Mouse (Mus musculus) stomach, postnatal 0 days (tissue): ENCODE results near the gene Pmm1. TPM values are rescaled to one million over a fixed set of nuclear protein-coding genes. Genes with fewer than 3 reads are reported as not detected.

Experiments
- ATAC-seq: fragments of 200-750 bp; cut with Nextera tagmentation; 2 replicates; pipeline ENCODE4 v1.8.0; 2017; ENCODE audit not compliant: low FRiP score, low TSS enrichment
- DNase-seq: peaks from one replicate; pipeline ENCODE4 v3.0.0-alpha.2; 2016; ENCODE audit warnings: low spot score
- H3K27ac ChIP-seq: fragments of 300-500 bp; sonication (generic); replicated peaks from 2 replicates; pipeline ENCODE4 v1.5.1; 2014; ENCODE audit warnings: mild to moderate bottlenecking, control low read depth
- H3K27me3 ChIP-seq: fragments of 300-500 bp; sonication (generic); 2 replicates; pipeline ENCODE4 v1.6.1; 2014; ENCODE audit warnings: low read length; ENCODE audit not compliant: control insufficient read depth, insufficient read depth
- H3K36me3 ChIP-seq: fragments of 300-500 bp; sonication (generic); 2 replicates; pipeline ENCODE4 v1.6.1; 2014; ENCODE audit warnings: low read length, mixed read lengths; ENCODE audit not compliant: control insufficient read depth, insufficient read depth
- H3K4me1 ChIP-seq: fragments of 300-500 bp; sonication (generic); replicated peaks from 2 replicates; pipeline ENCODE4 v1.6.1; 2014; ENCODE audit warnings: antibody characterized with exemption; ENCODE audit not compliant: control insufficient read depth, insufficient read depth
- H3K4me2 ChIP-seq: fragments of 300-500 bp; sonication (generic); replicated peaks from 2 replicates; pipeline ENCODE4 v1.6.1; 2014; ENCODE audit warnings: low read depth, mild to moderate bottlenecking, control low read depth, moderate library complexity
- H3K4me3 ChIP-seq: fragments of 300-500 bp; sonication (generic); 2 replicates; pipeline ENCODE4 v1.5.1; 2014; ENCODE audit warnings: low read depth, low read length, control low read depth
- H3K9ac ChIP-seq: fragments of 300-500 bp; sonication (generic); 2 replicates; pipeline ENCODE4 v1.6.1; 2014; ENCODE audit warnings: mild to moderate bottlenecking, low read length, control low read depth, mixed read lengths
- H3K9me3 ChIP-seq: fragments of 300-500 bp; sonication (generic); 2 replicates; pipeline ENCODE4 v1.6.1; 2016; ENCODE audit warnings: low read length; ENCODE audit not compliant: control insufficient read depth
- CTCF ChIP-seq: IDR thresholded peaks from 2 replicates; pipeline ENCODE4 v1.5.1; 2016; ENCODE audit warnings: antibody characterized with exemption, low read depth, mild to moderate bottlenecking, moderate library complexity
- EP300 ChIP-seq: optimal IDR thresholded peaks from 2 replicates; pipeline ENCODE3; 2016; ENCODE audit warnings: antibody characterized with exemption
- WGBS: fragments of 180-500 bp; shearing (Covaris S2); extraction: QIAGEN DNeasy Blood & Tissue Kit; methylation state at CpG from one replicate; pipeline ENCODE4 v1.1.7; 2014; 5-methylcytosine and 5-hydroxymethylcytosine counted together
- polyA plus RNA-seq: library from polyadenylated mRNA; unstranded; fragments of >200 nt; fragmentation: Nextera tagmentation; extraction: Ambion mirVana; gene quantifications from 2 replicates; pipeline ENCODE4 v1.2.1, GENCODE M21; 2015

Gene Pmm1
- polyA plus RNA-seq, result 32.2 and 35.8 TPM in 2 replicates

- peak; percentile 100 for DNase-seq
- H3K36me3 ChIP-seq, result no peaks in the 10 kb centered on the region
- H3K27ac ChIP-seq, result peak within 1 kb of the TSS; percentile 91
- WGBS, result under 1% methylated on average over 68 of the region's 77 CpGs
- peak within 1 kb of the TSS; percentile 98 for H3K4me2 ChIP-seq
- H3K9me3 ChIP-seq, result no peaks in the 10 kb centered on the region
- no peaks in the 10 kb centered on the region for H3K27me3 ChIP-seq
- no peaks in the 10 kb centered on the region for H3K4me1 ChIP-seq
- H3K9ac ChIP-seq, result peak within 1 kb of the TSS; percentile 80
- ATAC-seq, result peak; percentile 96
- TF ChIP-seq EP300 (no peak), CTCF (peak; percentile 86)
- peak within 1 kb of the TSS; percentile 72 for H3K4me3 ChIP-seq
These were observed at the start of gene Pmm1 for GRCm38 (mm10) chr15:81960171-81961077. TSS of gene Pmm1 (minus strand) at chr15:81960930.

GRCm38 (mm10) chr15:82004257-82004656 lies 43.5 kb upstream of the Pmm1 start:
- H3K4me3 ChIP-seq, result no peak overlapping the region
- H3K27me3 ChIP-seq, result no peaks in the 10 kb centered on the region
- no peak for DNase-seq
- ATAC-seq, result no peak
- no peaks in the 10 kb centered on the region for H3K9me3 ChIP-seq
- H3K27ac ChIP-seq, result no peak overlapping the region
- TF ChIP-seq CTCF (no peak), EP300 (no peak)
- no peak overlapping the region for H3K9ac ChIP-seq
- WGBS, result 69% methylated on average over 8 of the region's 8 CpGs
- H3K36me3 ChIP-seq, result 0 out of 2 replicates have a peak, but pooled peaks cover 3% of the 10 kb centered on the region
- no peak overlapping the region for H3K4me2 ChIP-seq
- no peaks in the 10 kb centered on the region for H3K4me1 ChIP-seq

- no peak overlapping the region for H3K9ac ChIP-seq
- 62% methylated on average over 6 of the region's 6 CpGs for WGBS
These were observed 33.3 kb upstream of the Pmm1 start for GRCm38 (mm10) chr15:81993992-81994391.

GRCm38 (mm10) chr15:81990549-81990948 lies 29.8 kb upstream of the Pmm1 start:
- no peaks in the 10 kb centered on the region for H3K27me3 ChIP-seq
- H3K4me2 ChIP-seq, result no peak overlapping the region
- peaks cover 3% of the 10 kb centered on the region; the same call in 1 of the 2 replicates for H3K36me3 ChIP-seq
- H3K9ac ChIP-seq, result no peak overlapping the region
- H3K4me1 ChIP-seq, result no peaks in the 10 kb centered on the region
- no peaks in the 10 kb centered on the region for H3K9me3 ChIP-seq
- no peak overlapping the region for H3K27ac ChIP-seq
- DNase-seq, result no peak
- WGBS, result 51% methylated on average over 7 of the region's 7 CpGs
- H3K4me3 ChIP-seq, result no peak overlapping the region
- ATAC-seq, result 0 out of 2 replicates have a peak, but pooled peaks have one; percentile 16
- no peak for TF ChIP-seq CTCF
- TF ChIP-seq EP300, result no peak

More at GRCm38 (mm10) chr15:81993992-81994391, 33.3 kb upstream of the Pmm1 start:
- Histone ChIP-seq H3K36me3 (peaks cover 3% of the 10 kb centered on the region; the same call in 1 of the 2 replicates), H3K9me3 (no peaks in the 10 kb centered on the region), H3K4me2 (no peak overlapping the region), H3K4me3 (no peak overlapping the region), H3K27ac (no peak overlapping the region), H3K4me1 (no peaks in the 10 kb centered on the region), H3K27me3 (no peaks in the 10 kb centered on the region)
- DNase-seq, result no peak
- ATAC-seq, result no peak
- no peak for TF ChIP-seq EP300
- no peak for TF ChIP-seq CTCF

- H3K4me2 ChIP-seq, result no peak overlapping the region
- H3K36me3 ChIP-seq, result peaks cover 3% of the 10 kb centered on the region; the same call in 1 of the 2 replicates
- DNase-seq, result peak; percentile 89
- H3K27ac ChIP-seq, result no peak overlapping the region
- no peak overlapping the region for H3K4me3 ChIP-seq
- TF ChIP-seq EP300, result no peak
- peak; percentile 92 for TF ChIP-seq CTCF
- WGBS, result 36% methylated on average over 11 of the region's 11 CpGs
- no peaks in the 10 kb centered on the region for H3K9me3 ChIP-seq
- H3K27me3 ChIP-seq, result no peaks in the 10 kb centered on the region
- H3K9ac ChIP-seq, result 0 out of 2 replicates have a peak overlapping the region, but pooled peaks have one; percentile 0
- no peaks in the 10 kb centered on the region for H3K4me1 ChIP-seq
- peak; percentile 71 for ATAC-seq
These were observed 28.8 kb upstream of the Pmm1 start for GRCm38 (mm10) chr15:81989371-81990062.
